Mouse (Mus musculus) myocyte (in vitro differentiated cells): ENCODE measurements around the gene Ptbp1. TPM values are rescaled to one million over a fixed set of nuclear protein-coding genes. Genes with fewer than 3 reads are reported as not detected.

ENCODE experiments used
- H3K27me3 ChIP-seq: one replicate; pipeline ENCODE4 v1.6.1; 2011; ENCODE audit not compliant: control insufficient read depth, insufficient read depth, insufficient read length
- H3K36me3 ChIP-seq: one replicate; pipeline ENCODE4 v1.6.1; 2011; ENCODE audit not compliant: control insufficient read depth, insufficient read depth
- H3K4me2 ChIP-seq: one replicate; pipeline ENCODE4 v1.6.1; 2011; ENCODE audit warnings: low read depth, control low read depth
- H3K4me3 ChIP-seq: one replicate; pipeline ENCODE4 v1.5.1; 2011; ENCODE audit warnings: mild to moderate bottlenecking, control low read depth, moderate library complexity
- H3K79me2 ChIP-seq: one replicate; pipeline ENCODE4 v1.6.1; 2011; ENCODE audit not compliant: control insufficient read depth, insufficient read depth
- H3ac ChIP-seq: one replicate; pipeline ENCODE4 v1.6.1; 2011; ENCODE audit not compliant: control insufficient read depth, insufficient read length
- CEBPB ChIP-seq: IDR thresholded peaks from 2 replicates; pipeline ENCODE4 v1.6.1; 2011; ENCODE audit warnings: mild to moderate bottlenecking, moderate library complexity; ENCODE audit not compliant: poor library complexity, insufficient read depth, severe bottlenecking
- E2F4 ChIP-seq: IDR thresholded peaks from one replicate; pipeline ENCODE4 v1.6.1; 2011; ENCODE audit warnings: mild to moderate bottlenecking, control low read depth, moderate library complexity; ENCODE audit not compliant: insufficient read depth
- MAX ChIP-seq: IDR thresholded peaks from one replicate; pipeline ENCODE4 v1.6.1; 2011; ENCODE audit warnings: low read depth, mild to moderate bottlenecking, control low read depth
- MYOD1 ChIP-seq, 3 experiments: IDR thresholded peaks; one replicate each; pipeline ENCODE4 v1.6.1; 2011; ENCODE audit warnings: control low read depth in 2 of 3, low read depth in 2 of 3, mild to moderate bottlenecking in 2 of 3, moderate library complexity in 1 of 3; ENCODE audit not compliant: insufficient read length in 2 of 3, control insufficient read depth in 1 of 3
- MYOG ChIP-seq, 3 experiments: IDR thresholded peaks; one replicate each; pipeline ENCODE4 v1.6.1; 2011; ENCODE audit warnings: control low read depth in 2 of 3, low read depth in 2 of 3, mild to moderate bottlenecking in 2 of 3; ENCODE audit not compliant: insufficient read length in 2 of 3, control insufficient read depth in 1 of 3, insufficient read depth in 1 of 3
- POLR2A ChIP-seq: IDR thresholded peaks from one replicate; pipeline ENCODE4 v1.6.1; 2011; ENCODE audit warnings: low read depth, mild to moderate bottlenecking, control low read depth, moderate library complexity; ENCODE audit not compliant: insufficient read length
- POLR2AphosphoS2 ChIP-seq: IDR thresholded peaks from one replicate; pipeline ENCODE4 v1.6.1; 2011; ENCODE audit warnings: low read depth, control low read depth; ENCODE audit not compliant: insufficient read length
- REST ChIP-seq: IDR thresholded peaks from one replicate; pipeline ENCODE4 v1.6.1; 2011; ENCODE audit warnings: mild to moderate bottlenecking, control low read depth, moderate library complexity; ENCODE audit not compliant: insufficient read depth, insufficient read length
- SRF ChIP-seq: IDR thresholded peaks from one replicate; pipeline ENCODE4 v1.6.1; 2011; ENCODE audit warnings: low read depth; ENCODE audit not compliant: control insufficient read depth, insufficient read length
- TCF12 ChIP-seq: IDR thresholded peaks from one replicate; pipeline ENCODE4 v1.6.1; 2011; ENCODE audit warnings: mild to moderate bottlenecking, control low read depth; ENCODE audit not compliant: poor library complexity, insufficient read depth, severe bottlenecking
- TCF3 ChIP-seq: IDR thresholded peaks from one replicate; pipeline ENCODE4 v1.6.1; 2011; ENCODE audit warnings: low read depth, control low read depth; ENCODE audit not compliant: insufficient read length
- USF1 ChIP-seq: IDR thresholded peaks from one replicate; pipeline ENCODE4 v1.6.1; 2011; ENCODE audit warnings: low read depth, mild to moderate bottlenecking, control low read depth, moderate library complexity
- polyA plus RNA-seq: library from polyadenylated mRNA; unstranded; fragments of >200 nt; fragmentation: generic; extraction: Trizol; gene quantifications from one replicate; pipeline ENCODE4 v1.2.1, GENCODE M21; 2012; ENCODE audit warnings: missing spikeins

The Ptbp1 gene
- polyA plus RNA-seq, 1 experiment, result 158 TPM

GRCm38 (mm10) chr10:79852827-79853226 is 1.4 kb upstream of the Ptbp1 start:
- Histone ChIP-seq H3ac (peak overlapping the region; percentile 83), H3K4me3 (peak overlapping the region; percentile 98), H3K79me2 (peaks cover 28% of the 10 kb centered on the region), H3K36me3 (peaks cover 7% of the 10 kb centered on the region), H3K4me2 (peak overlapping the region; percentile 100), H3K27me3 (no peaks in the 10 kb centered on the region)
- TF ChIP-seq REST, result no peak
- no peak for TF ChIP-seq TCF3
- no peak for TF ChIP-seq TCF12
- no peak for TF ChIP-seq USF1
- no peak for TF ChIP-seq POLR2AphosphoS2
- TF ChIP-seq CEBPB, result no peak
- no peak for TF ChIP-seq MYOD1 (IDR thresholded peaks at IDR 0.05; ENCODE audit: control insufficient read depth in 1 of 3, insufficient read length in 2 of 3, low read depth in 2 of 3)
- no peak for TF ChIP-seq E2F4
- TF ChIP-seq POLR2A, result no peak
- no peak for TF ChIP-seq SRF
- TF ChIP-seq MAX, result no peak
- no peak for TF ChIP-seq MYOG (IDR thresholded peaks at IDR 0.05; ENCODE audit: control insufficient read depth in 1 of 3, insufficient read depth in 1 of 3, insufficient read length in 2 of 3, low read depth in 2 of 3)

- H3K79me2 ChIP-seq, result peaks cover 34% of the 10 kb centered on the region
- peak overlapping the region; percentile 100 for H3K4me2 ChIP-seq
- peaks cover 7% of the 10 kb centered on the region for H3K36me3 ChIP-seq
- H3K4me3 ChIP-seq, result peak overlapping the region; percentile 98
- H3K27me3 ChIP-seq, result no peaks in the 10 kb centered on the region
- TF ChIP-seq MYOG (IDR thresholded peaks at IDR 0.05; ENCODE audit: control insufficient read depth in 1 of 3, insufficient read depth in 1 of 3, insufficient read length in 2 of 3, low read depth in 2 of 3) (peak in 1 of 3 experiments; percentile 5), TCF12 (no peak), POLR2AphosphoS2 (peak; percentile 74), CEBPB (no peak), POLR2A (peak; percentile 68)
- peak overlapping the region; percentile 83 for H3ac ChIP-seq
These were observed 835 bp upstream of the Ptbp1 start for GRCm38 (mm10) chr10:79853392-79853791.

- no peak for TF ChIP-seq SRF
- no peak for TF ChIP-seq CEBPB
- TF ChIP-seq TCF12, result no peak
- no peak for TF ChIP-seq POLR2A
- no peak for TF ChIP-seq USF1
- no peak for TF ChIP-seq MAX
- TF ChIP-seq POLR2AphosphoS2, result no peak
- TF ChIP-seq REST, result no peak
- no peak for TF ChIP-seq MYOG (IDR thresholded peaks at IDR 0.05; ENCODE audit: control insufficient read depth in 1 of 3, insufficient read depth in 1 of 3, insufficient read length in 2 of 3, low read depth in 2 of 3)
- no peak for TF ChIP-seq MYOD1 (IDR thresholded peaks at IDR 0.05; ENCODE audit: control insufficient read depth in 1 of 3, insufficient read length in 2 of 3, low read depth in 2 of 3)
- no peaks in the 10 kb centered on the region for H3K27me3 ChIP-seq
- peak overlapping the region; percentile 96 for H3K4me2 ChIP-seq
- H3K4me3 ChIP-seq, result peak overlapping the region; percentile 98
- H3ac ChIP-seq, result peak overlapping the region; percentile 83
- H3K79me2 ChIP-seq, result peaks cover 50% of the 10 kb centered on the region
- peaks cover 16% of the 10 kb centered on the region for H3K36me3 ChIP-seq
These were observed 744 bp downstream of the Ptbp1 start for GRCm38 (mm10) chr10:79854801-79855541.

GRCm38 (mm10) chr10:79855558-79856184 is 1.4 kb downstream of the Ptbp1 start:
- Histone ChIP-seq H3ac (peak overlapping the region; percentile 83), H3K4me3 (peak overlapping the region; percentile 98), H3K4me2 (peak overlapping the region; percentile 96), H3K27me3 (no peaks in the 10 kb centered on the region), H3K79me2 (peaks cover 56% of the 10 kb centered on the region), H3K36me3 (peaks cover 23% of the 10 kb centered on the region)
- TF ChIP-seq SRF (no peak), POLR2AphosphoS2 (peak; percentile 73)

- no peak for TF ChIP-seq SRF
- no peak for TF ChIP-seq TCF3
- no peak for TF ChIP-seq POLR2A
- no peak for TF ChIP-seq MYOD1 (IDR thresholded peaks at IDR 0.05; ENCODE audit: control insufficient read depth in 1 of 3, insufficient read length in 2 of 3, low read depth in 2 of 3)
- TF ChIP-seq CEBPB, result no peak
- TF ChIP-seq MAX, result no peak
- TF ChIP-seq TCF12, result no peak
- TF ChIP-seq REST, result no peak
- TF ChIP-seq MYOG (IDR thresholded peaks at IDR 0.05; ENCODE audit: control insufficient read depth in 1 of 3, insufficient read depth in 1 of 3, insufficient read length in 2 of 3, low read depth in 2 of 3), result no peak
- TF ChIP-seq E2F4, result no peak
- TF ChIP-seq POLR2AphosphoS2, result no peak
- no peak for TF ChIP-seq USF1
- Histone ChIP-seq H3ac (peak overlapping the region; percentile 83), H3K4me2 (peak overlapping the region; percentile 96), H3K27me3 (no peaks in the 10 kb centered on the region), H3K36me3 (peaks cover 29% of the 10 kb centered on the region), H3K79me2 (peaks cover 59% of the 10 kb centered on the region), H3K4me3 (peak overlapping the region; percentile 98)
These were observed 2.1 kb downstream of the Ptbp1 start for GRCm38 (mm10) chr10:79856280-79856679.
